25 mouse cellular contexts compared by ENCODE assay signal in the genomic region with DNA sequence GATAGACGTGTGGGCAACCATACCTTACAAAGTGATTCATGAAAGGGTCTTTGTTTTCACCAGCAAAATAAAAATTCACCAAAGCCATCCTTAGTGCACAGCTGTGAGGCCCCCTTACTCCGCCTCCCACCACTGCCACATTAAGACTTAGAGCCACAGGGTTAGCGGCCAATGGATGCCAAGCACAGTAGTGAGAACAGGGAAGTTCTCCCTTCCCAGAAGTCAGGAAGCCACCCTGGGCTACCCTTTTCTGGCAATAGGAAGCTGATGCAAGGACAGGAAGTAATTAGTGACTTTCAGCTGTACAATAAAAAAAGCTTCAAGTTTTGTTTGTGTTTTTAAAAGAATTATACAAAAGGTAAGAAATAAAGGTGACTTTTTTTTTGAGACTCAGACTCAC. TPM values are rescaled to one million over a fixed set of nuclear protein-coding genes. Genes with fewer than 3 reads are reported as not detected.
DNase-seq lines count a peak whose midpoint lies in the region; ATAC-seq lines count a peak whose summit lies in the region.
"Had no signal": no experiment of that assay in that cellular context is flagged by ENCODE, and none has a peak within 500 bp of the region (broad histone marks: within the 10 kb centered on the region; RNA-seq: fewer than 3 reads in every experiment).

No protein-coding gene starts in this region.

- H3K4me2 ChIP-seq in midbrain, embryonic 13.5 days (replicated peaks), result no peak overlapping the region
- H3K4me2 ChIP-seq: embryonic facial prominence, embryonic 13.5 days; heart, embryonic 12.5 days; midbrain, embryonic 15.5 days; stomach, embryonic 15.5 days had no signal

- DNase-seq in heart, adult 8-10 months (ENCODE audit: low spot score), result peak; percentile 22
- no peak for DNase-seq in heart, postnatal 14 days
- DNase-seq in lung, postnatal 36 days, result peak; percentile 53
- no peak for DNase-seq in lung, postnatal 25 days (ENCODE audit: low spot score)
- no peak for DNase-seq in limb, embryonic 10.5 days (ENCODE audit: low spot score)
- no peak for DNase-seq in B cell, adult 2 months
- DNase-seq: adrenal gland, adult 2 months; cerebellum, adult 11 months; cerebellum, postnatal 10 days; gastrocnemius, postnatal 36 days; heart, postnatal 36 days; kidney, postnatal 10 days; layer of hippocampus, adult 9-11 months; lung, postnatal 10 days; thymus, adult 18-20 months had no signal

- ATAC-seq in midbrain, embryonic 13.5 days, result no peak
- ATAC-seq: forebrain, embryonic 14.5 days; hindbrain, embryonic 16.5 days; intestine, embryonic 16.5 days; midbrain, embryonic 15.5 days had no signal

- no peaks in the 10 kb centered on the region for H3K9me3 ChIP-seq in limb, embryonic 10.5 days (replicated peaks)
- no peaks in the 10 kb centered on the region for H3K9me3 ChIP-seq in midbrain, embryonic 13.5 days
- H3K9me3 ChIP-seq: embryonic facial prominence, embryonic 13.5 days; heart, embryonic 12.5 days; midbrain, embryonic 15.5 days; stomach, embryonic 15.5 days had no signal

- no peak overlapping the region for H3K9ac ChIP-seq in midbrain, embryonic 13.5 days (replicated peaks)
- H3K9ac ChIP-seq: embryonic facial prominence, embryonic 13.5 days; heart, embryonic 12.5 days; liver, embryonic 14.5 days; midbrain, embryonic 15.5 days; stomach, embryonic 15.5 days had no signal

- intact Hi-C loops in heart, postnatal 14 days (cut with DNase I), result loop anchor here (10.0 kb wide), 1 partner anchor 217 kb away; no protein-coding TSS in a partner anchor

- 81% methylated on average over 3 of the region's 3 CpGs for WGBS in limb, embryonic 10.5 days
- WGBS in midbrain, embryonic 13.5 days, result 79% methylated on average over 3 of the region's 3 CpGs

- peak overlapping the region; percentile 50; the same call in 1 of the 2 replicates for H3K27ac ChIP-seq in limb, embryonic 10.5 days
- no peak overlapping the region for H3K27ac ChIP-seq in midbrain, embryonic 13.5 days
- H3K27ac ChIP-seq: embryonic facial prominence, embryonic 13.5 days; liver, embryonic 14.5 days; midbrain, embryonic 15.5 days; stomach, embryonic 15.5 days had no signal

- peaks cover 24% of the 10 kb centered on the region for H3K4me1 ChIP-seq in limb, embryonic 10.5 days
- peaks cover 32% of the 10 kb centered on the region for H3K4me1 ChIP-seq in midbrain, embryonic 13.5 days (replicated peaks)
- H3K4me1 ChIP-seq: stomach, embryonic 15.5 days had no signal

- H3K27me3 ChIP-seq in limb, embryonic 10.5 days (ENCODE audit: low read depth, poor library complexity, severe bottlenecking), result no peaks in the 10 kb centered on the region
- no peaks in the 10 kb centered on the region for H3K27me3 ChIP-seq in midbrain, embryonic 13.5 days
- H3K27me3 ChIP-seq: embryonic facial prominence, embryonic 13.5 days; heart, embryonic 12.5 days; midbrain, embryonic 15.5 days; stomach, embryonic 15.5 days had no signal

- no peak overlapping the region for H3K4me3 ChIP-seq in limb, embryonic 10.5 days
- H3K4me3 ChIP-seq in midbrain, embryonic 13.5 days (replicated peaks), result no peak overlapping the region
- H3K4me3 ChIP-seq: embryonic facial prominence, embryonic 13.5 days; heart, embryonic 12.5 days; left cerebral cortex, adult 2 months; midbrain, embryonic 15.5 days; stomach, embryonic 15.5 days had no signal

- H3K36me3 ChIP-seq in limb, embryonic 10.5 days, result peaks cover 30% of the 10 kb centered on the region
- peaks cover 38% of the 10 kb centered on the region for H3K36me3 ChIP-seq in midbrain, embryonic 13.5 days
- H3K36me3 ChIP-seq: midbrain, embryonic 15.5 days; stomach, embryonic 15.5 days had no signal

RNA-seq across cellular contexts. Expression of a gene that starts 18.2 kb away (rescaled TPM):
- total RNA-seq in heart, adult 8-10 months (2022), result 10 to 100 TPM; 17.2 to 18.3 (median 17.6) TPM
- 10 to 100 TPM; 13.5 to 14.0 TPM for total RNA-seq in heart, postnatal 14 days (2021)
- polyA plus RNA-seq in limb, embryonic 10.5 days (2016; fragmentation: Nextera tagmentation; extraction: Ambion mirVana), result 11.0 and 11.7 TPM in 2 replicates
- polyA plus RNA-seq in midbrain, embryonic 13.5 days (2015; fragmentation: Nextera tagmentation; extraction: Ambion mirVana), result 17.2 and 20.7 TPM in 2 replicates

Comparison
In these comparisons a context has a peak if more than half of its experiments do, and no peak if none do; other contexts are left out.
1. DNase-seq: peak in heart, adult 8-10 months (single experiment) and lung, postnatal 36 days (single experiment); none in heart, postnatal 14 days (0 of 2), lung, postnatal 25 days (single experiment), limb, embryonic 10.5 days (single experiment) and B cell, adult 2 months (0 of 2).